Mouse (Mus musculus): ENCODE measurements at regions not wholly inside any gene's neighbourhood (a gene's known extent, or its start where the extent isn't known, plus 50 kb on each side); places are given as distances from the start of the nearest gene placed in this dataset.
A peak's percentile ranks its signal among the peaks of the same experiment; 100 is the strongest.

DNA sequence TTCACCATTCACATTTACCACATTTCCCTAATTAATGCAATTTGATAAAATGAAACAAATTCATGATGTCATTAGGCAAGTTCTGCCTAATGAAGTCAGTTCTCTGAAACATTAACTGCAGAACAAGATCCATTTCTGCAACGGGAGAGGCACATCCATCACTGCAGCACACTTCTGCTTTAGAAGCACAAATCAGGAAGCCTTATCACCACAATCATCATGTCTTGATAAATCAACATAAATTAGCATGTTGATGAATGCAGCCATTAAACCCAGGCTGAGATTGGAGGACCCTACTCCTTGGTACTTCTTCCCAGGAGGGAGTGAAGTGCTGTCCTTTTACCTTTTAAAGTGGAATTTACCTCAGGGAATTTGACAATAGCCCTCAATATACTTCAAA lies 1195.4 kb downstream of the Defb40 start:
- DNase-seq (ENCODE audit: low spot score): no peak

DNA sequence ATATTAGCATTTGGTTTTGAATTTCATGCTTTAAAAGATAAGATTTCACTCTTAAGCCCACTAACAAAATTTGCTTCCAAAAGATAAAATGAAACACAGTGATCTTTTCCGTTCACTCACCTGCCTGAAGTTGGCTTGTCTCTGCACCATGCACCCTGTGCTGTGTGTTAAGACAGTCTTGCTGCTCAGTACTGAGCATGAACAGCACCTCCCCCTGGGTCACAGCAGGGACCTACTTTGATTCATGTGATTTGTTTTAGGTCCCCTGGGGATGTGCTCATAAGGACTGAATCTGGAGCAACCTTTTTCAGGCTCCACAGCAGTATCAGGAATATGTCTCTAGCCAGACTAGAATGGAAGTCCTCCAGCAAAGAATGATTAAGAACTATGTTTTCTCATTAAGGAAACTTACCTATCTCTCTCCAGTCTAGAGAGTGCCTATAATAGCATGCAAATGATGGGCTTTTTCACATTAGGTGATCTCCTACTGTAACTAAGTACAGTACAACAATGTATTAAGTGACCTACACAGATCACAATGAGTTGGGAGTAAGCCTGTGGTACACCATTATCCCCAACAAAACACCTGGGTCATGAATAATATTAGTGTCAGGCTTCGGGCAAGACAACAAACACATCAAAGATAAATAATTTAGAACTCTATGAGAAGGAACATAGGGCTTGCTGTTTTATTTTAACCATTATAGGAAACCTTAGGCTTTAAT lies 1196.3 kb downstream of the Defb40 start:
- DNase-seq (ENCODE audit: low spot score): no peak

DNA sequence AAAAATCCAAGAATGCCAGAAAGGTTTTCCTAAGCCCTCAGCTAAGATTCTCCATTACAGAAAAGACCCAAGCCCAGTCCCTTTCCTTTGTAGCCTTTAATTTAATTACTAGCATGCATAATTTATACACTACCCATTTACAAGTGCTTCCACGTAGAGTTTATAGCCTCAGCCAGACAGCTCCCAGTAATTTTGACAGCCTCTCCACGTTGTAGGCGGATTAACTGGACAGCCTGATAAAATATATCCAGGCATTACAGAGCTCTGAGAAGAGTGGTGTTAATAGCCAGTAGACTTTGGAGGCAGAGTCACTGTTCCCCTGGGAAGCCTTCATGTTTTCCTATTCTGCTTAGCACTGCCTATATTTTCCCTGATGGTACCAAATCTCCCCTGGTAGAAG lies 1202.6 kb downstream of the Defb40 start:
- no peak for DNase-seq (ENCODE audit: low spot score)

DNA sequence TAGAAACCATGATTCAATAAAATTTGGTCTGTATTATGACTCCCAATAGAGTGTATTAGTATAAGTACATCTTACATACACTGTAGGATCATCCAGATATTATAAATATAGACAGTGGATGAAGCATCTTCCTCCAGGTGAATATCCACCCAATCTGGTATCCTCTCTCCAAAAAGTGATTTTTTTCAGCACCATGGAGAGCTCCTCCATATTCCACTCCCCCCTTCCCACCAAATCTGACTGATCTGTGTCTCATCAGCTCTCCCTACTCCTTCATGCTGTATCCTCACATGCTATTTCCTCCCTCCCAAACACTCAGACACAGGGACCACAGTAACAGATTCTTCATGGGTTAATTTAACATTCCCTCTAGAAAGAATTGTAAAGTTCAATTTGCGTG lies 1204.7 kb downstream of the Defb40 start:
- no peak for DNase-seq (ENCODE audit: low spot score)

DNA sequence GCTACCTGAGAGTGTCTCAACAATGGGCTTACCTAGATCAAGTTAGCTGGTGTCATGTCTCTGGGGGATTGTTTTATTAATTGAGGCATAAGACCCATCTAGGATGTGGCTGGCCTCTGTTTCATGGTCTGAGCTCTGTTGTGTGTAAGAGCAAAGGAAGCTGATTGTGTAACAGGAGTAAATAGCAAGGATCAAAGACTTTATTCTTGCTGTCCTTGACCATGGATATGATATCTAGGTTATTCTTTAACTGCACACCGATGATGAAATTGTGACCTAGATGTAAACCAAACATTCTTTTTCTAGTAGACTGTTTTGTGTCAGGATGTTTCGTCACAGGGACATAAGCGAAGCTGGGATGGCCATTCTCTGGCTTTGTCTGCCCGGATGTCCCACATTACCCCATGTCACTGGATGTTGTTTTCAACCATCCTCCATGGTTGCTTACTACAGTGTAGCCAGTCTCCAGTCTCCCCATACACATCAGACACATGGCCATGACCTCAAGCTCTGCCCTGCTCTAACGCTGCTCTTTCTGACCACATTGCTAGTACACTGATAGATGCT lies 1210.5 kb downstream of the Defb40 start:
- DNase-seq (ENCODE audit: low spot score): no peak

DNA sequence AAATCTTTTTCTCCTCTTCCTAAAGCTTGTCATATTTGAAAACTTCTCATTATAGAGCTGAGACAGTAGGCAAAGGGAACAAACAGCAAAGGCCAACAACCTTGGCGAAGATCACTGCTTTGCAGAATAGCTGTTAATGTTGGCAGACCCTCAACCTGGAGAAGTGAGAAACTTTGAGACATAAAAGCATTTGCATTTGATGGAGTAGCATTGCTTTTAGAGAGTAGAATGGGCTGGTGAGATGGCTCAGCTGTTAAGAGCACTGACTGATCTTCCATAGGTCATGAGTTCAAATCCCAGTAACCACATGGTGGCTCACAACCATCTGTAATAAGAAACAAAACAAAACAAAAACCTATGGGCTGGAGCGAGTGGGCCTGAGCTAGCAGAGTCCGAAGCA lies 1253.4 kb downstream of the Defb40 start:
- no peak for DNase-seq (ENCODE audit: low spot score)

- DNase-seq (ENCODE audit: low spot score): no peak
Measured at GRCm38 (mm10) chr8:17709162-17709561, 1268.9 kb downstream of the Defb40 start.

- no peak for DNase-seq (ENCODE audit: low spot score)
Measured at GRCm38 (mm10) chr8:17708409-17708808, 1269.6 kb downstream of the Defb40 start.

- DNase-seq (ENCODE audit: low spot score): no peak
Measured at GRCm38 (mm10) chr8:17704289-17704688, 1273.8 kb downstream of the Defb40 start.

- DNase-seq (ENCODE audit: low spot score): no peak
Measured at GRCm38 (mm10) chr8:17700362-17700761, 1277.7 kb downstream of the Defb40 start.

DNA sequence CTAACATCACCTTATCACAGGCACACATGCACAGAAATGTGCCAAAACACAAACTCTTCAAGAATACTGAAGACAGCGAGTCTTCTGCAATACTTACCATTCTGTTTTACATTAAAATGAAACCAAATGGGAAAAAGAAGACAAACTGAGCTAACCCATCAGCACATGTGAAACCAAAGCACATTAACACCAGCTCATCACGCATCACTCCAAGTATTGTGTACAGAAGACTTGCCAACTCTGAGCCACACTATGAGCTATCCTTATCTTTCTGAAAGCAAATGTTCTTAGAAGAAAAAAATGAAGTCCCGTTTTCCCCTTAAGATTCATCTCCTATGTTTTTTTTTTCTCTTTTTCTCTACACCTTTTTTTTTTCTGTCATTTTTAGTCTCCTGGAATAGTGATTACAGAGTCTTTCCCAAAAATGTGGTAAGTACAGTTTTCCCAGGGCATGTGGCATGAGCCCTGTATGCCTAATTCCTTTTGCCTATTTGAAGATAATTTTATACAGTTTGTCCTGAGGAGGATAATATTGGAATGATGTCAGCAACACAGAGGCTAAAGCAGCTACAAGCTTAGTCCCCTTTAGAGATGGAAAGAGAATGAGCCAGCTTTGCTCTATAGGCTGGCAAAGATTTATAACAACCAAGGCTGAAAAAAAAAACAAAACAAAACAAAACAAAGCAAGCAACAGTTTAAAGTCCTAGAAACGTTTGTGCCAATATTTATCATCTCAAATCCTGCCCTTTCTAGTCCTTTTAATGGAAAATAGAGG lies 1287.8 kb downstream of the Defb40 start:
- DNase-seq (ENCODE audit: low spot score): no peak

DNA sequence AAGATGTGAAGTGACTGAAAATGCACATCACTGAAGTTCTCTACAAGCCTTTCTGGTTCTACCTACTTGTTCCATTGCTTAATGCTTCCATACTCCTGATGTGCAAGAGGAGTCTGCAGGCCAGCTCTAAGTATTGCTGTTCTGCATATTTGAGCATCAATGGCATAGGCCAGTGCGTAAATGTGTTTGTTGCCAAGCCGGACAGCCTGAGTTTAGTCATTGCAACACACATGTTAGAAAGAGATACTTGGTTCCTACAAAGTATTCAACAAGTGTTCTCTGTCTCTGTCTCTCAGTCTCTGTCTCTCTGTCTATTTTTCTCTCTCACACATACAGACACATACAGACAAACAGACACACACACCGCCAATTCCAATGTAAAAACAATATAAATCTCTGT lies 1288.4 kb downstream of the Defb40 start:
- DNase-seq (ENCODE audit: low spot score): no peak

- no peak for DNase-seq (ENCODE audit: low spot score)
Measured at GRCm38 (mm10) chr8:17687084-17687483, 1291.0 kb downstream of the Defb40 start.

DNA sequence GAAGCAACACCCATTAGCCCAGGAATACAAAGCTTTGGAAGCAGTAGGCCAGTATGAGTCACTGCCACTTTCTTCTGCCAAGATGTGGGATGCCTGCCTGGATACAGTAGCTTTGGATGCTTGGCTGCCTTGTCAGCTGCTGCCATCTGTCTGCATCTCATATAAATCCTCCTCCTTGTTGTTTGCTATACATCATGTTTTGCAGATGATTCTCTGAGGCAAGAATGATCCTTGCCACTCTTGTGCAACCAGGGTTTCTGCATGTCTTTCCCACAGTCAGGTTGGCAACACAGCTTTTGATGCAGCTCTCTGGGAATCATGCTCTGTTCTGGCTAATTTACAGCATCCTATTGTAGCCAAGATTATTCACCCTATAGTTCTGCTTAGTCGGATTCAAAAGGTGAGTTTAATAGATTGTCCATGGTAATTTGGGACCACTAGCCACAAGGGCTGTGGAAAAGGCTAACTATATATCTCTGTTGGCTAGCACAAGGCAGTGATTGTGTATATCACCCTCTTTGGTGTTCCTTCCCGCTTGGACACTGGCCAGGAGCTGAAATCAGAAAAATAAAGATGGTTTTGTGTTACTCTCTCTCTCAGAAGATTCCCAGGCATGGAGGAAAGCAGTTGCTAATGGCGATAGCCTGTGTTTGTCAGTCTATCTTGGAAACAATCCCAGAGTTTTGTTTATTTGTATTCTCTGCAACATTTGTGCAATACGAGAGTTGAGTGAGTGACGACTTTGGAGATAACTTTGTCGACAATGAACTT lies 1313.5 kb downstream of the Defb40 start:
- DNase-seq (ENCODE audit: low spot score): peak; percentile 8

GRCm38 (mm10) chr8:17659753-17660361 lies 1318.2 kb downstream of the Defb40 start:
- no peak for DNase-seq (ENCODE audit: low spot score)

DNA sequence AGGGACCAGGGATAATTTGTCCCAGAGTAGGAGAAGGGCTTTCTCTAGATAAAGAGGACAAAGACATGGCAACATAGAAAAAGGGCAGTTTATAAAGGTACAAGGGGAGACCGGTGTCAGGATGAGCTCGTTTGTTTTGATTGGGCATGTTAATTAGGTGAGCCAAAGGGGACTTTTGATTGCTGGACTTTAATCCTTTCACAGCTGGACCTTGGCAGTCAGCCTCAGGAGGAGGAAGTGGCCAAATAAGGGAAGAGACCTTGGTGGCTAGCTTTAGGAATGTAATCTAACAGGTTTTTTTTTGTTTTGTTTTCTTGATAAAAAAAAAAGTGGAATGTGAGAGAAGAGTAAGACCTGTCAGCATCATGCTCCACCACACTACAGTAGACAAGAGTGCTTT lies 1324.3 kb downstream of the Defb40 start:
- DNase-seq (ENCODE audit: low spot score): peak; percentile 31

DNA sequence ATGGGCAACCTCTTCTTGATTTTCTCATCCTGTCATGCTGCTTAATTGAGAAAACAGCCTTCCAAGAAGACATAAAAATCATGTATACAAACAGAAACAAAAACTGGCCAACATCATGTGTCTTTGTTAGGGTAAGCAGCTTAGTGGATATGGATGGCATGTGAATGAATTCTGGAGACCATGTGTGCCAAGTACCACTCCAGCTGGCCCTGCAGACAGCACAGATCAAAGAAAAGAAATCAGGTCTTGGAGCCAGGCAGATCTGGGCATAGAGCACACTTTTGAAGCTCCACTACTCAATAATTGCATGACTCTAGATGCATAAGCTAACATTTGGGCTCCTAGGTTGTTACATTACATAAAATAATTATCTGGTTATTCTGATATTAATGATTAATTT lies 1330.5 kb downstream of the Defb40 start:
- no peak for DNase-seq (ENCODE audit: low spot score)

- no peak for DNase-seq (ENCODE audit: low spot score)
Measured at GRCm38 (mm10) chr8:17621109-17621508, 1356.9 kb downstream of the Defb40 start.

- DNase-seq (ENCODE audit: low spot score): no peak
Measured at GRCm38 (mm10) chr8:17618846-17619245, 1359.2 kb downstream of the Defb40 start.

DNA sequence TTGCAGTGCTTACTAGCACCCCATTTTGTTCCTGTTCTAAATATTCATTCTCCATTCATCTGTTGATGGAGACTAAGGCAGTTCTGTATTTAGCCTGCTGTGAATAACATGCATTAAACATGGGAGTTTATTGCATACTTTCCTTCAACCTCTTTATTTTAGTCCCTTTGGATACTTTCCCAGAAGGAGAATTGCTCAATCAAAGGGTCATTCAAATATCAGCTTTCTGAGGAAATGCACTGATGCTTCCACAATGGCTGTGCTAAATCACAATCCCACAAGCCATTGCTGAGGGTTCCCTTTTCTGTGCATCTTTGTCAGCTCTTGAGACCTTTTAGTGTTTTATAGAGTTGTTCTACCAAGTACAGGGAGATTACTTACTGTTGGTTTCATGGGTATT lies 1359.9 kb downstream of the Defb40 start:
- no peak for DNase-seq (ENCODE audit: low spot score)

- DNase-seq (ENCODE audit: low spot score): no peak
Measured at GRCm38 (mm10) chr8:17602861-17603260, 1375.2 kb downstream of the Defb40 start.

- no peak for DNase-seq (ENCODE audit: low spot score)
Measured at GRCm38 (mm10) chr8:17598736-17599135, 1379.3 kb downstream of the Defb40 start.

Data from ovary, postnatal 36 days (tissue).